Mouse (Mus musculus) bone marrow, adult 2 months (tissue): ENCODE data around the gene Plekhb1. TPM values are rescaled to one million over a fixed set of nuclear protein-coding genes. Genes with fewer than 3 reads are reported as not detected.
A peak's percentile ranks its signal among the peaks of the same experiment; 100 is the strongest.

Experiments used
- H3K27ac ChIP-seq: fragments of 200-500 bp; 2 replicates; pipeline ENCODE4 v1.5.1; 2012; ENCODE audit warnings: low read depth, mild to moderate bottlenecking, control low read depth, inconsistent platforms, low read length; ENCODE audit not compliant: control insufficient read depth, poor library complexity, insufficient read depth
- H3K4me1 ChIP-seq: fragments of 200-500 bp; 2 replicates; pipeline ENCODE4 v1.6.1; 2011; ENCODE audit warnings: low read length; ENCODE audit not compliant: control insufficient read depth, insufficient read depth
- H3K4me3 ChIP-seq: fragments of 200-500 bp; replicated peaks from 2 replicates; pipeline ENCODE3; 2011; ENCODE audit warnings: mild to moderate bottlenecking, low read depth, low read length, control low read depth; ENCODE audit not compliant: control insufficient read depth
- CTCF ChIP-seq: fragments of 200-500 bp; IDR thresholded peaks from 2 replicates; pipeline ENCODE4 v1.5.1; 2011; ENCODE audit warnings: low read length, control low read depth; ENCODE audit not compliant: control insufficient read depth, insufficient read depth
- POLR2A ChIP-seq: fragments of 200-500 bp; IDR thresholded peaks from 2 replicates; pipeline ENCODE4 v1.6.1; 2011; ENCODE audit warnings: low read depth, mild to moderate bottlenecking, control low read depth, low read length, borderline replicate concordance; ENCODE audit not compliant: control insufficient read depth
- WGBS: fragments of 180-500 bp; shearing (Covaris S2); methylation state at CpG from one replicate; pipeline ENCODE4 v1.1.7; 2018; 5-methylcytosine and 5-hydroxymethylcytosine counted together
- polyA plus RNA-seq: library from polyadenylated mRNA; stranded (reverse); fragments of >200 nt; gene quantifications from 2 replicates; pipeline ENCODE4 v1.2.4, GENCODE M21; 2011; ENCODE audit warnings: low replicate concordance; ENCODE audit not compliant: missing spikeins, insufficient read depth, insufficient read length

The Plekhb1 gene
- polyA plus RNA-seq, 1 experiment: 3.3 TPM

DNA sequence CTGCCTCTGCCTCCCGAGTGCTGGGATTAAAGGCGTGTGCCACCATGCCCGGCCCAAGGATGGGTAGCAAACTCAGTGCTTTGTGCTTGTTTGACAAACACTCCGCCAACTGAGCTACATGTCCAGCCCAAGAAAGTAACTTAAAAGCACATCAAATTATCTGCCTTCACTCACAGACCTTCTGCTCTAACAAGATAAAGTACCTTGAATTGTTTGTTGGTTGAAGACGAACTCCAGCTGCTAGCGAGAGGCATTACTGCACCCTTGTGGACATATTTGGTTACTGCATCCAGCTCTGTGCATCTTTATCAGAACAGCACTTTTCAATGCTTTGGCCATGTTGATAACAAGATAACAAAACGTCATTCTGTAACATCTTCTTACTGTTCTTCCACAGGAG is 22.3 kb upstream of the Plekhb1 start:
- Histone ChIP-seq H3K27ac (peak overlapping the region; percentile 76), H3K4me1 (peaks cover 1% of the 10 kb centered on the region), H3K4me3 (no peak overlapping the region)
- TF ChIP-seq CTCF (peak; percentile 38), POLR2A (no peak)
- WGBS: 32% methylated on average over 7 of the region's 7 CpGs

DNA sequence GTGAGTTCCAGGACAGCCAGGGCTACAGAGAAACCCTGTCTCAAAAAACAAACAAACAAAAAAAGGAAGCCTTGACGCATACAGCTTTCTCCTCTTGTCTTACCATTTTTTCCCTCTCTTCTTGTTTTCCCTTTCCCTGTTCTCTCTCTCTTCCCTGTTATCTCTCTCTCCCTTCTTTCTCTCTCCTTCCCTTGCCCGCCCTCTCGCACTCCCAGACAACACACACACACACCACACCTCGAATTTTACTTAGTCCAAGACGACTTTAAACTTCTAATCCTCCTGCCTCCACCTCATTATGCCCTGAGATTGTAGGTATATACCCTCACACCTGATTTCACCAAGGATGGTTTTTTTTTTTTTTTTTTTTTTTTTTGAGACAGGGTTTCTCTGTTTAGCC is 21.9 kb upstream of the Plekhb1 start:
- no peak overlapping the region for H3K4me3 ChIP-seq
- peaks cover 1% of the 10 kb centered on the region for H3K4me1 ChIP-seq
- TF ChIP-seq POLR2A: no peak
- H3K27ac ChIP-seq: peak overlapping the region; percentile 76
- 52% methylated on average over 5 of the region's 5 CpGs for WGBS

DNA sequence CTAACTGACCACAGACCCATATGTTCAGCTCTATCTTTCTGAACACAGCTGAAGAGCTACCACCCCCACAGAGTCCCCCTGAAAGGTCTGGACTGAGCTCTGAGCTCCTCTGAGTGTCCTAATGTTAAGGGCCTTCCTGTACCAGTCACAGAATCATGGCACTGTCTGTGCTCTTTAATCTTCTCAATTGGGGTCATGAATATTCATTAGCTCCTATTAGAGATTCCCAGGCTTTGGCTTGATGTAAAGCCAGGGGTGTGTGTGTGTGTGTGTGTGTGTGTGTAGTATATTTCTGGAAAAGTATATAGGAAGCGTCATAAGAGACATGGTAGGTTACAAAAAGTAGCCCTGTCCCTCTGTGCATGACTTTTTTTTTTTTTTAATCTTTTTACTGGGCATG is 21.0 kb upstream of the Plekhb1 start:
- no peak overlapping the region for H3K27ac ChIP-seq
- TF ChIP-seq POLR2A (no peak), CTCF (no peak)
- 91% methylated on average over 1 of the region's 1 CpGs for WGBS

DNA sequence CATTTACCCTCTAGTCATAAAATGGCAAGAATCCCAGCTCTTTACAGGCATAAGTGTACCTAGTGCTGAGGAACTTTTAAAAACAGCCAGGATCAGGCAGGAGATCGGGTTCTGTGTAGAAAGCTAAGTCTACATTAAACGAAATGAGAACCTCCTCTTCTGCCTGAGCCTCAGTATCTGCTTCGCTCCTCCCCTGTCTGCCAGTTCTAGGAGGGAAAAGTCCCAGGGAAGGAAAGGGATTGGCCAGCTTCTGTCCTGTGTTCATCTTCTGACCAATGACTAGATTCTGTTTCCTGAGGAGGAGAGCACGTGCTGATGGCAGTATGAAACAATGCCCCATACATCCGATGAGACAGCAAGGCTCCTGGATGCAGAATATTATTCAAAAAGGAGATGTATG is 18.9 kb upstream of the Plekhb1 start:
- H3K4me3 ChIP-seq: no peak overlapping the region
- H3K27ac ChIP-seq: no peak overlapping the region
- TF ChIP-seq CTCF: no peak
- TF ChIP-seq POLR2A: no peak
- 62% methylated on average over 5 of the region's 5 CpGs for WGBS
- H3K4me1 ChIP-seq: peaks cover 1% of the 10 kb centered on the region

More for the DNA sequence above, 21.0 kb upstream of the Plekhb1 start:
- peaks cover 1% of the 10 kb centered on the region for H3K4me1 ChIP-seq
- H3K4me3 ChIP-seq: no peak overlapping the region

GRCm38 (mm10) chr7:100678948-100679880 is 17.0 kb upstream of the Plekhb1 start:
- Histone ChIP-seq H3K4me3 (no peak overlapping the region), H3K27ac (no peak overlapping the region), H3K4me1 (no peaks in the 10 kb centered on the region)
- TF ChIP-seq POLR2A: no peak
- no peak for TF ChIP-seq CTCF
- 68% methylated on average over 15 of the region's 15 CpGs for WGBS

DNA sequence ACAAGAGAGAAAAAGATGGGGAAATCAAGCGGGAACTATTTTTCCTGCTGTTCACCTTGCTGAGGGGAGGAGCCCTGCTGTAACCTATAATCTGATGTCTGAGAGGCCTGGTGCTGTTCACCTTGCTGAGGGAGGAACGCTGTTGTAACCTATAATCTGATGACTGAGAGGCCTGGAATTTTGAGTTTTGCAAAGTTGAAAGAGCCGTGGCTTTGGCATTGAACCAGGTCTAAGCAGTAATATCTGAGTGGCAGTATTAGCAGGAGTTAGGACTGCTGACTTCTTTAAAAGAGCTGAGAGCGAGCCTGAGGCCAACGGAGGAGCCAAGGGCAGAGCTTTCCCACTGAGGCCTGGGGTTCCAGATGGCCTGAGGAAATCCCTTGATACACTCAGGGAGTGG is 15.8 kb upstream of the Plekhb1 start:
- H3K27ac ChIP-seq: no peak overlapping the region
- TF ChIP-seq CTCF (no peak), POLR2A (no peak)
- H3K4me1 ChIP-seq: no peaks in the 10 kb centered on the region
- 78% methylated on average over 5 of the region's 5 CpGs for WGBS
- H3K4me3 ChIP-seq: no peak overlapping the region

- Histone ChIP-seq H3K4me1 (no peaks in the 10 kb centered on the region), H3K27ac (no peak overlapping the region), H3K4me3 (no peak overlapping the region)
- TF ChIP-seq CTCF: no peak
- TF ChIP-seq POLR2A: no peak
- WGBS: 84% methylated on average over 2 of the region's 2 CpGs
These were observed 12.7 kb upstream of the Plekhb1 start for GRCm38 (mm10) chr7:100674941-100675340.

GRCm38 (mm10) chr7:100673452-100673851 is 11.2 kb upstream of the Plekhb1 start:
- no peak for TF ChIP-seq CTCF
- no peak for TF ChIP-seq POLR2A
- WGBS: 77% methylated on average over 7 of the region's 7 CpGs
- no peak overlapping the region for H3K4me3 ChIP-seq
- H3K27ac ChIP-seq: no peak overlapping the region
- no peaks in the 10 kb centered on the region for H3K4me1 ChIP-seq
